Mouse (Mus musculus): ENCODE results near the gene Fam174b.

Gene Fam174b

GRCm38 (mm10) chr7:73740111-73741035 lies at the start of gene Fam174b:
Gene Fam174b (plus strand): TSS chr7:73740302.
- in situ Hi-C loops (cut with MboI; ENCODE audit: low sequenced_read_pairs) = no loop called here

GRCm38 (mm10) chr7:73697092-73697491 lies 43.0 kb upstream of the Fam174b start:
- in situ Hi-C loops (cut with MboI; ENCODE audit: low sequenced_read_pairs) = no loop called here

- in situ Hi-C loops (cut with MboI; ENCODE audit: low sequenced_read_pairs) = no loop called here
These were observed 35.8 kb upstream of the Fam174b start for GRCm38 (mm10) chr7:73704305-73704704.

- in situ Hi-C loops (cut with MboI; ENCODE audit: low sequenced_read_pairs) = no loop called here
These were observed 26.6 kb upstream of the Fam174b start for GRCm38 (mm10) chr7:73713506-73713905.

GRCm38 (mm10) chr7:73715928-73716749 lies 24.0 kb upstream of the Fam174b start:
- in situ Hi-C loops (cut with MboI; ENCODE audit: low sequenced_read_pairs) = no loop called here

GRCm38 (mm10) chr7:73716841-73717240 lies 23.3 kb upstream of the Fam174b start:
- in situ Hi-C loops (cut with MboI; ENCODE audit: low sequenced_read_pairs) = no loop called here

GRCm38 (mm10) chr7:73718031-73718430 lies 22.1 kb upstream of the Fam174b start:
- in situ Hi-C loops (cut with MboI; ENCODE audit: low sequenced_read_pairs) = no loop called here

GRCm38 (mm10) chr7:73718497-73719007 lies 21.6 kb upstream of the Fam174b start:
- in situ Hi-C loops (cut with MboI; ENCODE audit: low sequenced_read_pairs) = no loop called here

GRCm38 (mm10) chr7:73721046-73721445 lies 19.1 kb upstream of the Fam174b start:
- in situ Hi-C loops (cut with MboI; ENCODE audit: low sequenced_read_pairs) = no loop called here

GRCm38 (mm10) chr7:73721764-73722163 lies 18.3 kb upstream of the Fam174b start:
- in situ Hi-C loops (cut with MboI; ENCODE audit: low sequenced_read_pairs) = no loop called here

- in situ Hi-C loops (cut with MboI; ENCODE audit: low sequenced_read_pairs) = no loop called here
These were observed 10.2 kb upstream of the Fam174b start for GRCm38 (mm10) chr7:73729913-73730312.

- in situ Hi-C loops (cut with MboI; ENCODE audit: low sequenced_read_pairs) = no loop called here
These were observed 9.6 kb upstream of the Fam174b start for GRCm38 (mm10) chr7:73730430-73731022.

- in situ Hi-C loops (cut with MboI; ENCODE audit: low sequenced_read_pairs) = no loop called here
These were observed 4.1 kb upstream of the Fam174b start for GRCm38 (mm10) chr7:73736046-73736445.

GRCm38 (mm10) chr7:73741392-73741791 lies 1.3 kb downstream of the Fam174b start:
- in situ Hi-C loops (cut with MboI; ENCODE audit: low sequenced_read_pairs) = no loop called here

GRCm38 (mm10) chr7:73741841-73742240 lies 1.7 kb downstream of the Fam174b start:
- in situ Hi-C loops (cut with MboI; ENCODE audit: low sequenced_read_pairs) = no loop called here

- in situ Hi-C loops (cut with MboI; ENCODE audit: low sequenced_read_pairs) = no loop called here
These were observed 3.0 kb downstream of the Fam174b start for GRCm38 (mm10) chr7:73743144-73743543.

GRCm38 (mm10) chr7:73743831-73744370 lies 3.8 kb downstream of the Fam174b start:
- in situ Hi-C loops (cut with MboI; ENCODE audit: low sequenced_read_pairs) = no loop called here

- in situ Hi-C loops (cut with MboI; ENCODE audit: low sequenced_read_pairs) = no loop called here
These were observed 5.8 kb downstream of the Fam174b start for GRCm38 (mm10) chr7:73745903-73746302.

GRCm38 (mm10) chr7:73746836-73747235 lies 6.7 kb downstream of the Fam174b start:
- in situ Hi-C loops (cut with MboI; ENCODE audit: low sequenced_read_pairs) = no loop called here

- in situ Hi-C loops (cut with MboI; ENCODE audit: low sequenced_read_pairs) = no loop called here
These were observed 7.4 kb downstream of the Fam174b start for GRCm38 (mm10) chr7:73747531-73747930.
